ENCODE assay signal across 8 mouse cellular contexts in the genomic region with DNA sequence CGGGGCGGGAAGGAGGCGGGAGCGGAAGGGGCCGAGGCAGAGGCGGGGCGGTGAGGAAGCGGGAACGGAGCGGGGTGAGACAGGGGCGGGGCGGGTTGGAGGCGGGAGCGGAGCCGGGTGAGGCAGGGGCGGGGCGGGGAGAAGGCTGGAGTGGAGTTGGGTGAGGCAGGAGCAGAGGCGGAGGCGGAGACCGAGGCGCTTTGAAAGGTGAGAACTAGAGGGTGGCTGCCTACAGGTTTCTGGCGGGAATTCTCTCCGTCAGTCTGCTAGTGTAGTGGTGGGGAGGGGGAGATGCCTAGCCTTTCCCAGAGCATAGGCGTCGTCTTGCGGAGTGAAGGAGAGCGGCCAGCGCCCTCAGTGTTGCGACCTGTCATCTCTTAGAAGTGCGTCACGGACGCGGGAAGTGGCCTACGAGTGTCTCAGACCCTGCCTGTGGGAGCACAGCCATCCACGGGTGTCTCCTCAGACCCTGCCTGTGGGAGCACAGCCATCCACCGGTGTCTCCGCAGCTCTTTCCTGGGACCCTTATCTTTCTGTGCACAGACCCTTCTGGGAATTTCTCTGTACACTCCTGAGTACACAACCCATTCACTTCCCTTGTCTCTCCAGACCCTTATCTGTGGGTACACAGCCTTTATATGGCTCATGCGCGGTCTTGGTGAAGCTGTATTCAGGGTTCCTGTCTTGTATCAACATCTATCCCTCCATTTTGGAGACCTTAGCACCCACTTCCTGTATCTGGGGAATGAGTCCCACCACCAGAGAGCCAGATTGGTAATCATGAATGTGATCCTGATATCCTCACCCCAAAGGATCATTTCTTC. TPM values are rescaled to one million over a fixed set of nuclear protein-coding genes. Genes with fewer than 3 reads are reported as not detected.
A peak's percentile ranks its signal among the peaks of the same experiment; 100 is the strongest.
DNase-seq lines count a peak whose midpoint lies in the region; ATAC-seq and TF ChIP-seq lines count a peak whose summit lies in the region.

A gene (plus strand): TSS at position 141 of the 824 bp plus-strand sequence.

- H3K9me3 ChIP-seq in G1E (replicated peaks) = no peaks in the 10 kb centered on the region
- no peaks in the 10 kb centered on the region for H3K9me3 ChIP-seq in forebrain, postnatal 0 days (ENCODE audit: low read length)
- H3K9me3 ChIP-seq in lung, embryonic 16.5 days (ENCODE audit: control insufficient read depth, low read length) = no peaks in the 10 kb centered on the region

- H3K36me3 ChIP-seq in G1E (replicated peaks) = no peaks in the 10 kb centered on the region
- H3K36me3 ChIP-seq in forebrain, postnatal 0 days (ENCODE audit: insufficient read depth) = no peaks in the 10 kb centered on the region
- H3K36me3 ChIP-seq in lung, embryonic 16.5 days (ENCODE audit: control insufficient read depth, insufficient read depth, low read length) = no peaks in the 10 kb centered on the region

- DNase-seq in G1E (ENCODE audit: low spot score) = peak; percentile 69
- DNase-seq in cerebellum, adult 18-20 months = peak; percentile 91 to 96
- peak; percentile 89 for DNase-seq in forebrain, postnatal 0 days
- peak; percentile 94 for DNase-seq in heart, postnatal 4 days
- DNase-seq in layer of hippocampus, adult 9-10 months (ENCODE audit: low spot score) = peak; percentile 11
- DNase-seq in ovary, postnatal 10 days (ENCODE audit: low spot score) = peak; percentile 62
- peak; percentile 92 to 95 for DNase-seq in thymus, postnatal 10 days (ENCODE audit: low spot score in 2 of 2)

- H3K9ac ChIP-seq in forebrain, postnatal 0 days = peak within 1 kb of the TSS; percentile 75
- H3K9ac ChIP-seq in lung, embryonic 16.5 days (ENCODE audit: low read length) = peak within 1 kb of the TSS; percentile 84

- TF ChIP-seq CTCF in G1E (IDR thresholded peaks at IDR 0.05; ENCODE audit: low read depth, low read length) = no peak
- TF ChIP-seq CTCF in forebrain, postnatal 0 days (IDR thresholded peaks at IDR 0.05; ENCODE audit: low read depth) = no peak

- peak within 1 kb of the TSS; percentile 83 for H3K4me3 ChIP-seq in G1E (ENCODE audit: low read depth, low read length)
- peak within 1 kb of the TSS; percentile 70 for H3K4me3 ChIP-seq in forebrain, postnatal 0 days (ENCODE audit: low read depth, low read length)
- H3K4me3 ChIP-seq in lung, embryonic 16.5 days (ENCODE audit: low read length) = peak within 1 kb of the TSS; percentile 76

- H3K4me1 ChIP-seq in G1E (ENCODE audit: insufficient read depth, low read depth, low read length) = peaks cover 35% of the 10 kb centered on the region
- H3K4me1 ChIP-seq in forebrain, postnatal 0 days (ENCODE audit: insufficient read depth) = peaks cover 7% of the 10 kb centered on the region; the same call in 1 of the 2 replicates
- H3K4me1 ChIP-seq in lung, embryonic 16.5 days (replicated peaks; ENCODE audit: control insufficient read depth, insufficient read depth, low read length) = peaks cover 3% of the 10 kb centered on the region; the same call in 1 of the 2 replicates

- peak within 1 kb of the TSS; percentile 72 for H3K4me2 ChIP-seq in forebrain, postnatal 0 days (ENCODE audit: low read depth)
- H3K4me2 ChIP-seq in lung, embryonic 16.5 days (ENCODE audit: low read depth, low read length) = peak within 1 kb of the TSS; percentile 91

- no peaks in the 10 kb centered on the region for H3K27me3 ChIP-seq in G1E (ENCODE audit: insufficient read depth, low read length)
- H3K27me3 ChIP-seq in forebrain, postnatal 0 days (ENCODE audit: insufficient read depth, low read length) = no peaks in the 10 kb centered on the region
- no peaks in the 10 kb centered on the region for H3K27me3 ChIP-seq in lung, embryonic 16.5 days (ENCODE audit: control insufficient read depth, insufficient read depth, low read depth, low read length)

- H3K27ac ChIP-seq in forebrain, postnatal 0 days (ENCODE audit: low read depth, low read length) = peak within 1 kb of the TSS; percentile 83
- H3K27ac ChIP-seq in lung, embryonic 16.5 days (ENCODE audit: low read length) = peak within 1 kb of the TSS; percentile 85

- peak; percentile 88 for ATAC-seq in G1E (ENCODE audit: extremely low read depth, insufficient number of reproducible peaks, low FRiP score, poor library complexity, severe bottlenecking)
- ATAC-seq in forebrain, postnatal 0 days = peak; percentile 96
- peak; percentile 99 for ATAC-seq in lung, embryonic 16.5 days (ENCODE audit: low read depth)

- 4% methylated on average over 34 of the region's 39 CpGs for WGBS in forebrain, postnatal 0 days
- under 1% methylated on average over 29 of the region's 39 CpGs for WGBS in lung, embryonic 16.5 days

RNA-seq across cellular contexts. Expression of the gene that starts here (rescaled TPM):
- total RNA-seq in G1E (2014; fragmentation: Nextera tagmentation) = 72.8 and 74.6 TPM in 2 replicates
- total RNA-seq in G1E (2017) = 52.1 and 59.1 TPM in 2 replicates
- 2.2 and 3.6 TPM in 2 replicates for polyA plus RNA-seq in G1E (2012)
- total RNA-seq in forebrain, postnatal 0 days (2014; rRNA removed) = 15.6 and 24.9 TPM in 2 replicates
- 5.7 and 7.0 TPM in 2 replicates for polyA plus RNA-seq in forebrain, postnatal 0 days (2015; fragmentation: Nextera tagmentation; extraction: Ambion mirVana)
- total RNA-seq in heart, postnatal 4 days (2021) = 10 to 100 TPM; 13.0 to 13.5 TPM
- polyA plus RNA-seq in lung, embryonic 16.5 days (2015; fragmentation: Nextera tagmentation; extraction: Ambion mirVana) = 14.5 and 16.3 TPM in 2 replicates

Comparison
In these comparisons a context has a peak if more than half of its experiments do, and no peak if none do; other contexts are left out.
1. Peak in every context shown above with its lines: DNase-seq, ATAC-seq, H3K4me3 ChIP-seq and H3K27ac ChIP-seq.
2. DNase-seq: peak in every context shown above with its lines; median percentile 94 in heart, postnatal 4 days; 94 in cerebellum, adult 18-20 months; 94 in thymus, postnatal 10 days; 89 in forebrain, postnatal 0 days; 69 in G1E; 62 in ovary, postnatal 10 days; 11 in layer of hippocampus, adult 9-10 months.